Mouse (Mus musculus): ENCODE data around the gene Tcf12. TPM values are rescaled to one million over a fixed set of nuclear protein-coding genes. Genes with fewer than 3 reads are reported as not detected.

Tcf12 gene
- polyA plus RNA-seq (2012): 25.2 and 48.2 TPM in 2 replicates

DNA sequence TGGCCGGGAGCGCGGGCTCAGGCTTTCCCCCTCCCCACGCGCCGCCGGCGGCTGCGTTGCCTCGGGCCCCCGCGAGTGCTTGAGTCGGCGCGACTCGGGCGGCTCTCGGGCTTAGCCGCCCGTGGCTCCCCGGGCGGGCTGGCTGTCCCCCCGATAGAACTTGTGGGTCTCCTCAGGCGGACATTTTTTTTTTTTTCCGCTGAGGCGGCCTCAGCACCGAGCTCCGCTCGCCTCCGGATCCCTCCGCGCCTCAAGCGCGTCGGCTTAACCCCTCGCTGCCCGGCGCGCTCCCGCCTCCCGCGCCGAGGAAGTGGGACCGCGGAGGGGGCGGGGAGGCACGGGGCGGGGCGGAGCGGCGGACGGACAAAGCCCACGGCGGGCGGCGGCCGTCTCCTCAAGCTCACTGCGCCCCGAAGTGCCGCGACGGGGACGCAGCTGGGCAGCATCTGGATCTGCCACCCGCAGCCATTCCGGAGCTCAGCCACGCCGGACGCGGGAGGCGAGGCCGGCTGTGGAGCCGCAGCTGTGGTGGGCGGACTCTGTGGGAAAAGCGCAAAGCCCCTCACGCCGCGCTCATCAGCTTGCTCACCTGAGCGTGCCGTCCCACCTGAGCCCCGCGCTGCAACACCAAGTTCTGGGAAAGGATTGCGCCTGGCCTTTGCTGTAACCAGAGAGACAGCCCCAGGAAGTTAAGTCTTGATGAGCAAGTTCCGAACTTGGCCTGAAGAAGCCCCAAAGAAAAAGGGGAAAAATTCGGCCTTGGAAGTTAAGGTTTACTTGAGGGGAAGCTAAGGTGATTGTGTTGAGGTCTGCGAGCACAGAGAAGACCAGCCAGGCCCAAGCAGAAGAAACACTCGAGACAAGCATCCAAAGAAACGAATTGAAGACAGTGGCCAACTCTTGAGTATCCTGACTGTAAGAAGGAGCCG is at the start of gene Tcf12:
TSS of gene Tcf12 (minus strand) at position 250 of the 929 bp plus-strand sequence.

Other genes with a start within 250 kb of the Tcf12 start
- gene Zfp280d, start 163.0 kb upstream of the Tcf12 start, polyA plus RNA-seq (2012): 2.8 and 4.4 TPM in 2 replicates

Data from megakaryocyte-erythroid progenitor cell, adult 5 weeks (primary cell).